In the genomic region with DNA sequence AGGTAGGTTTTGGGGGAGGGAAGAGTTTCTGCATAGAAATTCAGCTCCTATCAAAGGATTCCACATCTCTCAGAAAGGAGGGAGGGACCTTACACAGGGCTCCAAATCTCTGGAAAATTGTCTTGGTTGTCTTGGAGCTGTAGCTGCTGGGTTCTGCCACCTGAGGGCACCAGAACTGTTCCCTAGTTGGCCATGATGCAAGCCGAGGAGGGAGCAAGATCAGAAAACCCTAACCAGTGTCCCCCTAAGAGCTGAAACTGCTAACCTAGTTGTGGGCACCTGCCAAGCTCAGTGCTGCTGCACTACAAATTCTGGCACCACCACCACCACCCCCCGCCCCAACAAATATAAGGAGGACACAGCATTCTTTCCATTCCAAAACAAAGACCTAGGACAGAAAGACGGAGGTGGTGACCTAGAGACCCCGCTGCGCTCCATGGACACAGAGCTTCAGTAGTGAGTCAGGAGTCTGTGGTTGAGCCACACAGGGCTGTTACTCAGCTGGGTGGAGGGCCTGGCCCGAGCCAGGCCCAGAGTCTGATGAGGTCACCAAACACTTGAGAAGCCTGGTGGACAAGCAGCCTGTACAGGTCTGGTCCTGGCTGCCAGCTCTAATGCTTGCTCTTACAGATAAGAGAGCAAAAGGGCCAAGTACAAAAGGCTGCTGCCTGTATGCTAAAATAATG, we compare ENCODE assay signal across 7 mouse cellular contexts. TPM values are rescaled to one million over a fixed set of nuclear protein-coding genes. Genes with fewer than 3 reads are reported as not detected.
DNase-seq lines count a peak whose midpoint lies in the region; ATAC-seq and TF ChIP-seq lines count a peak whose summit lies in the region.

No protein-coding gene starts in this region.

- TF ChIP-seq POLR2A in brain, embryonic 14.5 days (IDR thresholded peaks at IDR 0.05; ENCODE audit: borderline replicate concordance, extremely low read depth, insufficient read depth, insufficient read length, poor library complexity, severe bottlenecking), result no peak

- H3K9me3 ChIP-seq in forebrain, embryonic 13.5 days (replicated peaks), result no peaks in the 10 kb centered on the region
- no peaks in the 10 kb centered on the region for H3K9me3 ChIP-seq in heart, postnatal 0 days (replicated peaks; ENCODE audit: control insufficient read depth, low read length)

- H3K27me3 ChIP-seq in forebrain, embryonic 13.5 days, result no peaks in the 10 kb centered on the region
- no peaks in the 10 kb centered on the region for H3K27me3 ChIP-seq in heart, postnatal 0 days (ENCODE audit: control insufficient read depth, insufficient read depth, low read length)

- no peak overlapping the region for H3K27ac ChIP-seq in forebrain, embryonic 13.5 days
- H3K27ac ChIP-seq in heart, postnatal 0 days (ENCODE audit: low read depth), result peak overlapping the region; percentile 87

- H3K4me2 ChIP-seq in forebrain, embryonic 13.5 days, result no peak overlapping the region
- H3K4me2 ChIP-seq in heart, postnatal 0 days (ENCODE audit: low read depth, low read length), result peak overlapping the region; percentile 38

- DNase-seq in MN1 (ENCODE audit: low spot score), result peak; percentile 79
- DNase-seq in brain, embryonic 14.5 days (ENCODE audit: low read depth), result peak; percentile 81
- DNase-seq in heart, postnatal 0 days (ENCODE audit: low spot score), result peak; percentile 90
- DNase-seq in kidney, postnatal 14 days, result peak; percentile 76
- DNase-seq in lung, adult 18-20 months, result peak; percentile 81 to 89
- peak; percentile 80 for DNase-seq in retina, embryonic 14.5 days (ENCODE audit: low spot score)

- peak; percentile 80 for TF ChIP-seq CTCF in brain, embryonic 14.5 days (IDR thresholded peaks at IDR 0.05; ENCODE audit: borderline replicate concordance, extremely low read depth, insufficient read depth, insufficient read length)
- peak; percentile 82 for TF ChIP-seq CTCF in heart, postnatal 0 days (IDR thresholded peaks at IDR 0.05; ENCODE audit: low read depth)

- H3K4me3 ChIP-seq in forebrain, embryonic 13.5 days, result no peak overlapping the region
- no peak overlapping the region for H3K4me3 ChIP-seq in heart, postnatal 0 days (ENCODE audit: low read depth, low read length)

- no peak for TF ChIP-seq EP300 in heart, postnatal 0 days (IDR thresholded peaks at IDR 0.05; ENCODE audit: low read depth)

- peaks cover 80% of the 10 kb centered on the region for H3K36me3 ChIP-seq in forebrain, embryonic 13.5 days (ENCODE audit: poor library complexity, severe bottlenecking)
- H3K36me3 ChIP-seq in heart, postnatal 0 days (replicated peaks; ENCODE audit: control insufficient read depth, insufficient read depth, low read length), result peaks cover 80% of the 10 kb centered on the region

- H3K4me1 ChIP-seq in forebrain, embryonic 13.5 days, result 0 out of 2 replicates have a peak, but pooled peaks cover 3% of the 10 kb centered on the region
- peaks cover 40% of the 10 kb centered on the region for H3K4me1 ChIP-seq in heart, postnatal 0 days (ENCODE audit: control insufficient read depth, insufficient read depth)

- WGBS in forebrain, embryonic 13.5 days, result 63% methylated on average over 6 of the region's 6 CpGs
- whole genome bisulfite sequencing in heart, postnatal 0 days, result 23% methylated on average over 6 of the region's 6 CpGs

- H3K9ac ChIP-seq in forebrain, embryonic 13.5 days, result no peak overlapping the region
- no peak overlapping the region; the same call in 1 of the 2 replicates for H3K9ac ChIP-seq in heart, postnatal 0 days (replicated peaks; ENCODE audit: low read depth, low read length)

- peak; percentile 56 for ATAC-seq in forebrain, embryonic 13.5 days
- ATAC-seq in heart, postnatal 0 days (ENCODE audit: insufficient read depth, low read depth), result peak; percentile 86

RNA-seq across cellular contexts. Expression of a gene that starts 31.9 kb away (rescaled TPM):
- polyA plus RNA-seq in brain, embryonic 14.5 days (2012; rRNA removed), result 88.4 and 93.8 TPM in 2 replicates
- 120 and 130 TPM in 2 replicates for polyA plus RNA-seq in forebrain, embryonic 13.5 days (2015; fragmentation: Nextera tagmentation; extraction: Ambion mirVana)
- 107 and 134 TPM in 2 replicates for total RNA-seq in heart, postnatal 0 days (2014; rRNA removed; ENCODE audit: low replicate concordance)
- 106 and 119 TPM in 2 replicates for polyA plus RNA-seq in heart, postnatal 0 days (2015; fragmentation: Nextera tagmentation; extraction: Ambion mirVana)
